Mouse (Mus musculus) CD4-positive naive resting alpha-beta T cell, adult 76 days (primary cell): ENCODE data around the gene Dgka. TPM values are rescaled to one million over a fixed set of nuclear protein-coding genes. Genes with fewer than 3 reads are reported as not detected.

ENCODE experiments used
- total RNA-seq: library from RNA; stranded (reverse); gene quantifications from one replicate; pipeline ENCODE4 v1.2.4, GENCODE M21; 2023

The Dgka gene
- total RNA-seq: 837 TPM

GRCm38 (mm10) chr10:128744680-128745601 is at the start of gene Dgka:
Gene Dgka (minus strand): TSS chr10:128744855.

DNA sequence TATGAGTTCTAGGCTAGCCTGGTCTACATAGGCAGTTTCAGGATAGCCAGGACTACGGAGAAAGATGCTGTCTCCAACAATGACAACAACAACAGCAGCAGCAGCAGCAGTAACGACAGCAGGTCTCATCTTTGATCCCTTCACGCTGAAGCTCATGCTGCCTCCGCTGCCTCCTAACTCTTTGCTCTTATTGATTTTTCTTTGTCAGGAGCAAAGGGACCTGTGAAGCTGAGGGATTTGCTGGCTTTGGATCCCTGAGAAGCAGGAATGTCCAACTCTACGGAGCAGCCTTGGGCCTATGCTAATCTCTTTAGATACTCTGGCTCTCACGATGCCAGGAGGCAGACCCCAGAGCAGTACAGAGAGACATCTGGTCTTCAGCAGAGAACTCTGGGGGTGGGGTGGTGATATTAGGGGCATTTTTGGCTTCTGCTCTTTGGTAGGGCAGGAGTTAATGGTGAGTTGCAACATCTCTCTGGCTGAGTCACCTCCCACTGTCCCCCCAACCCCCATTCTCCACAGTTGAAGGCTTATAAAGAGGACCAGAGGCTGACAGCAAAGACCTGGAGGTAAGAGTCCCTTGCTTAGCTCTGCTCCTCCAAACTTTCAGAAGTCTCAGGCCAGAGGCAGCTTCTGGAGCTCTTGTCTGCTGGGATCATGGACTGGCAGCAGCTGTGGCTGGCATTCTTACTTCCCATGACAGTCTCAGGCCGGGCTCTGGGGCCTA is 45.9 kb upstream of the Dgka start, which contains the start of gene Mmp19:
Gene Mmp19, plus strand, starts transcription at position 513 of the 727 bp plus-strand sequence.

DNA sequence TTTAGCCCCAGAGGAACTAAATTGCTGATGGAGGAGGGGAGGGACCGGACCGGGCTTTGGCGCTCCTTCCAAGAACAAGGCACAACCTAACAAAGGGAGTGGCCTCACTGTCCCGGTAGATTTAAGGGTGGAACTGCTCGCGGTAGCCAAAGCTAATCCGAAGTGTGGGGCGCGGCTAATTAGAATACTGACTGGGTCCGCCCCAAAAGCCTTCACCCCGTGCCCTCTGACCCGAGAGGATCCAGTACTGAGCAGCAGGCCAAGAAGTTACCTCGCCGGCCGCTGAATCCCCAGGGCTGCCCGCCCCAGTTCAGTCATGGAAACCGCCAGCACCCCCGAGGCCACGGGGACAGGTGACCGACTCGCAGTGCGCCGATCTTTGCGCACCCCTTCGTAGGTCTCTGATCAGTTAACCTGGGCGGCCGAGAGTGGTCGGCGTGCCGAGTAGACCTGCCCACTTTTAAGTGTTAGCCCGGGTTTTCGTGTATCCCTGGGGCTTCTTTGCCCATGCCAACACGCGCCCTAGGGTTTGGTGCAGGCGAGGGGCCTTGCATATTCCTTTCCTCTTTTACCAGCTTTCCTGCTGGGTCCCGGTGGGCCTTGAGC is 3.1 kb upstream of the Dgka start, which contains the start of gene Pym1:
Gene Pym1, plus strand, starts transcription at position 244 of the 606 bp plus-strand sequence.

GRCm38 (mm10) chr10:128704491-128705316 is 40.0 kb downstream of the Dgka start, which contains the start of gene Cdk2:
Gene Cdk2 (minus strand): TSS chr10:128705031.

GRCm38 (mm10) chr10:128703895-128704294 is 40.8 kb downstream of the Dgka start, which contains the start of gene Pmel:
Gene Pmel (plus strand): TSS chr10:128704195.

GRCm38 (mm10) chr10:128695992-128696807 is 48.5 kb downstream of the Dgka start, which contains the start of gene Rab5b:
Gene Rab5b (minus strand): TSS chr10:128696264.

DNA sequence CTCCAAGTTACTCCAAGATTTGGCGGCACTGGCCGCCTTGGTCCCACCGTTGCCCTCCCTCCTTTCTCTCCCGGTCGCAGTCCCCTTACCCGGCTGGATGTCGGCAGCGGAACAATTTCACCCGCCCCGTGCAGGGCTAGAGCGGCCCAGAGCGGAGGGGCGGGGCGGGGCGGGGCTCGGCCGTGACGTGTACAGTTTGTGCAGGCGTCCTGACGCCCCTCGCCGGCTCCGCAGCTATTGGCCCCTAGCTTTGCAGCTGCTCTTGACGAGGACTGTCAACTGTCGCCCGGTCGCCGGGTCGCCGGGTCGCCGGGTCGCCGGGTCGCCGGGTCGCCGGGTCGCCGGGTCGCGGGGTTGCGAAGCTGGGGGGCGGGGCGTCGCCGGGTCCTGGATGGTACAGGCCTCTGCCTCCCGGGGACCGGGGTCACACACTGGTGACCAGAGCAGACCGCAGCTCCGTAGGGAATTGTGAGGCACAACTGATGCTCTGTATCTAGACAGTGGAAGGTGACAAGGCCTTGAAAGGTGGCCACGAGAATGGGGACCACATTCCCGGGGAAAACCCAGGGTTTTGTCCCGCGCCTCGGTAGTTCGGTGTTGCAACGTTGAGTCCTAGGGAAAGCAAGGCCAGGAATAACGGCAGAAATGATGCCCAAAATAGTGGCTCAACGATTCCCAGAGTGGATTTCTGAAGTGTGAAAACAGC is 70.7 kb downstream of the Dgka start, which contains the start of gene Suox:
Gene Suox, minus strand, starts transcription at position 311 of the 706 bp plus-strand sequence.

Other genes starting within 250 kb of the Dgka start
- not detected for gene Myl6b, start 246.2 kb downstream of the Dgka start, total RNA-seq
- gene Esyt1, start 219.0 kb downstream of the Dgka start, total RNA-seq: 244 TPM
- 26.7 TPM for gene Zc3h10, start 197.1 kb downstream of the Dgka start, total RNA-seq
- gene Rpl41, start 195.6 kb downstream of the Dgka start, total RNA-seq: 3,926 TPM
- 55.6 TPM for gene Pa2g4, start 178.9 kb downstream of the Dgka start, total RNA-seq
- 1.3 TPM for gene Erbb3, start 155.2 kb downstream of the Dgka start, total RNA-seq
- 1,431 TPM for gene Rps26, start 118.1 kb downstream of the Dgka start, total RNA-seq
- gene Ikzf4, start 98.9 kb downstream of the Dgka start, total RNA-seq: 9.6 TPM
- 10.1 TPM for gene Suox, start 70.8 kb downstream of the Dgka start, total RNA-seq
- gene Rab5b, start 48.6 kb downstream of the Dgka start, total RNA-seq: 32.6 TPM
- not detected for gene Pmel, start 40.7 kb downstream of the Dgka start, total RNA-seq
- gene Cdk2, start 39.8 kb downstream of the Dgka start, total RNA-seq: 32.6 TPM
- gene Pym1, start 3.0 kb upstream of the Dgka start, total RNA-seq: 82.4 TPM
- 0.32 TPM for gene Mmp19, start 46.1 kb upstream of the Dgka start, total RNA-seq
- 57.9 TPM for gene Dnajc14, start 59.2 kb upstream of the Dgka start, total RNA-seq
- 6.4 TPM for gene Tmem198b, start 59.5 kb upstream of the Dgka start, total RNA-seq
- 50.3 TPM for gene Sarnp, start 72.5 kb upstream of the Dgka start, total RNA-seq
- gene Ormdl2, start 76.8 kb upstream of the Dgka start, total RNA-seq: 15.3 TPM
- 10.7 TPM for gene Gdf11, start 146.9 kb upstream of the Dgka start, total RNA-seq
- gene Cd63, start 156.1 kb upstream of the Dgka start, total RNA-seq: 1.9 TPM
- 13.7 TPM for gene Rdh5, start 178.0 kb upstream of the Dgka start, total RNA-seq
- 53.3 TPM for gene Bloc1s1, start 179.2 kb upstream of the Dgka start, total RNA-seq
- 14.3 TPM for gene Itga7, start 189.0 kb upstream of the Dgka start, total RNA-seq
- gene Mettl7b, start 216.1 kb upstream of the Dgka start, total RNA-seq: not detected
- 1.7 TPM for gene Olfr9, start 244.6 kb upstream of the Dgka start, total RNA-seq